Mouse (Mus musculus): ENCODE measurements around the gene Stx6.

GRCm38 (mm10) chr1:155212081-155212480 lies 53.6 kb downstream of the Stx6 start:
- TF ChIP-seq CTCF (IDR thresholded peaks at IDR 0.05), result no peak
- TF ChIP-seq POLR2A (IDR thresholded peaks at IDR 0.05; ENCODE audit: insufficient read depth, low read depth, low read length), result no peak
- TF ChIP-seq EP300 (IDR thresholded peaks at IDR 0.05; ENCODE audit: insufficient read depth, low read depth, low read length), result no peak

Data from heart, adult 2 months (tissue).